Mouse (Mus musculus) c-Kit-positive CD71-negative TER-119-negative erythroid progenitor cells, embryonic 14.5 days (primary cell): ENCODE measurements around the gene Krt82.
"Not testable (repeated sequence)": the region's sequence is repeated elsewhere in the genome, so short reads cannot be mapped to it uniquely, and the experiment has no call there.

Experiments used
- DNase-seq: peaks from one replicate; pipeline ENCODE4 v3.0.0-alpha.2; 2013; ENCODE audit warnings: low read depth

Gene Krt82

DNA sequence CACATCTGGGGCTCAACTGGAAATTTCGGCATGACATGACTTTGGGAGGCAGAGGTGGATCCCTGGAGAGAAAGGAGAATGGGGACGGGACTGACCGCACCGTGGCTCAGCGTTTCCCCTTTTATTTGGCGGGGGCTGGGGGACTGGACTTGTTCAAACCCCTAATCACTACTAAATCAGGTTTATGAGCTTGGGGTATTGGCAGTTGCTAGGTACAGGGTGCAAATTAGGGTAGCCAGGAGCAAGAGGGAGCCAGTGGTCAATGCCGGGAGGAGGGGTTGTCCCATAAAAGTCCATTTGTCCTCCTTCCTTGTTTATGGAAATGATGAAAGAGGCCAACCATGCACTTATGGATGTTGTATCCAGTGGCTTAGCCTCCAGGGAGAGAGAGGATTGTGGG lies at the start of gene Krt82:
Gene Krt82, minus strand, starts transcription at position 101 of the 400 bp plus-strand sequence.
- no peak for DNase-seq

DNA sequence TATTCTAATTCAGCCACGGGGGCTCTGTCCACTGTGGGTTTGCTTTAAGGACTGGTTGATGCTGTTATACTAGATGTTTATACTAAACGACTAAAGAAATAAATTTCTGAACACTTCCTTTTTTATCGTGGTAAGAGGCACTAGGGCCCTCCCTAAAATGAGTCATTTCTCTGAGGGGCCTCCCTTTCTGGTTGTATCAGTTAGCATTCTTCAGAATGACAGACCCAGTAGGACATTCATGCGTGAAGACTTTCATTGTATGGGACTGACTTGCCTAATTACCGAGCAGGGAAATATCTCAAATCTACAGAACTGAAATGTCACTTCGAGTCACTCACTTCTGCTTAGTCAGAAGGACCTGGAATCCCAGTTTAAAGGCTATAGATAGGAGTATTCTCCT lies 48.7 kb upstream of the Krt82 start:
- DNase-seq: no peak

DNA sequence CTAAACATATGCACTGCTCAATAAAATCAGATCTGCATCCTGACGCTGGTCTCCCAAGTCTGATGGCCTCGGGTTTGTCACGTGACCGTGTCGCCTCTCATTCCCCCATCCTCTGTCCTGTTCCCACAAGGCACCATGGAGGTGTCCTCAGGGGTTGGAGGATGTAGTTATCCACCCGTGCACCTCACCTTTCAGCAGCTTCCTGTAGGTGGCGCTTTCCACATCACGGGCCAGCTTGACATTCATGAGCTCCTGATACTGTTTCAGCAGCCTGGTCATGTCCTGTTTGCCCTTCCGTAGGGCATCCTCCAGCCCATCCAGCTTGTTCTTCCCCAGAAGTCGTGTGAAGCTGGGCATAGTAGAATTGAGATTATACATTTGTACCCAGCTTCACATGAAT lies 37.7 kb upstream of the Krt82 start:
- no peak for DNase-seq

DNA sequence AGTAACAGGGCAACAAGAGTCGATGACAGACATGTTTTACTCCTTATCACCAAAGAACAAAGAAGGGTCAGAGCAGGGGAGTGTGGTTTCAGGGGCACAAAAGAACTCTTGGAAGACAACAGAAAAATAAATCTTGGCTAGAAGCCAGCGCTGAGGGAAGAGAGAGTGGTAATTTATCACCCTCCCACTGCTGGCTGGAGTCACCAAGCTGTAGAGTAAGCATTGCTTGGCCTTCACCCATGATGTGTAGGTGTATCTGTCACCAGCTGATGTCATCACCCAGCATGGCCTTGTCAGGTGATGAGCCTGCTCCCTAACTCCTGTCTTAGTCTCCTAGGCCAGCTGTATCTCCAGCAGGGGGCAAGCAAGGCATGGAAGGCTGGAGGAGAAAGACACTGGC lies 34.0 kb upstream of the Krt82 start:
- no peak for DNase-seq

DNA sequence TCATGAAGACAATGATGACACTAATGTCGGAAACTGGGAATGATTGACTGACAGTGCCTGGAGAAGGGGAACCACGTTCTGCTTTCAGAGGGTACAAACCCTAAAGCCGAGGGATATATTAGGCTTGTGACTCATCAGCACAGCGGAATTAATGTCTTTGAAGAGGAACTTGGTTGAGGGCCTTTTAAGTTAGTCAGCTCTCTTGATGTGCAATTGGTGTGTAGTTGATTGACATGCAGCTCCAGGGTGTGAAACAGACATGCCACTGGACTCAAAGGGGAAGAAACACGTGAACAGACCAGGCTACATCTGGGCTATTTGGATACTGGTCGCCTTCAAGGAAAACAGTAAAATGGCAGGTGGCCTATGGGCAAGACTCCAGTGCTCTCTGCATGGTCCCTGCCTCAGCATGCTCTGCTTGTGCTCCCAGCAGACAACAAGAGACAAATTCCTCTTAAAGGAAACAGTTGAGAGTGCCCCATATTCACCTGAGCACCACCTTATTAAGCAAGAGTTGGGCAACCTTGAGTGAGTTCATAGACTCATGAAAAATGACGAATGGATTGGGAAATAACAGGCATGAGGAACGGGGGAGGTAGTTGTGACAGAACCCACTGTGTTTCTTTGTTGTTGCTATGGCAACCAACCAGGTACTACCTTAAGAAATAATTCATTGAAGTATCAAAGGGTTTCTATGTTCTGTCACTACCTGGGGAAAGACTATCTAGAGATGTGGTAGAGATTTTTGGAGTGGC lies 32.9 kb upstream of the Krt82 start:
- DNase-seq: no peak

DNA sequence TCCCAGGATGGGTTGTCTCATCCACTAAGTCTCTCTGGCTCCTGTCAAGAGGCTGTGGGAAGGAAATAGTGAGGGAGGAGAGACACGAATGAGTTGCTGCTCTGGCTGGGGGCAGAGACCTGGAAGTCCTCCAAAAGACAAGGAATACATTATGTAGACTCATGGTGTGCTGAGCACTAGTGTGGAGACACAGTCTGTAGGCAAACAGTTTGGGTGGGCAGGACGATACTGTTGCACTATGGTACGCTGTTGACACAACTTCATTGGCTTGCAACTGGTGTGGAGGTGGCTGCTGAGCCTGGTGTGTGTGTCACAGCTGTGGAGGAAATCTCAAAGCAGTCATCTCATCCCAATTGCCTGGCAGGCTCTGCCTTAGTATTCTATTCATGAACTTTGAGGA lies 31.2 kb upstream of the Krt82 start:
- DNase-seq: no peak

DNA sequence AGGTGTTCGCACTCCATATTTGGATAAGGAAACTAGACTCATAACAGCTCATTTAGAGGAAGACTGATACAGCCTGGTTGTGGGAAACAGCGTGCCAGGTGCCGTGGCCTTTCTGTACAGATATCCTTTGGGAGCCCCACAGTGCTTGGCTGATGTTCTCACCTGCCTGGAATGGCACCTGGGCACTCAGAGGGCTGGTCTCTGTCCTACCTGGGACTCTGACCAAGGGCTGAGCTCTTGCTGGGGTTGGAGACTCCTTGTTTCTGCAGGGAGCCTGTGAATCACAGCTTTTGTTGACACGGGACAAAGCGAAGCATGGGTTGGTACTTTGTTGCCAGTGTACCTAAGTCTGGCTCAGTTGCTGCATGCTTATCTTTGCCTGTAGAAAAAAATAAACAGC lies 25.0 kb upstream of the Krt82 start:
- DNase-seq: no peak

DNA sequence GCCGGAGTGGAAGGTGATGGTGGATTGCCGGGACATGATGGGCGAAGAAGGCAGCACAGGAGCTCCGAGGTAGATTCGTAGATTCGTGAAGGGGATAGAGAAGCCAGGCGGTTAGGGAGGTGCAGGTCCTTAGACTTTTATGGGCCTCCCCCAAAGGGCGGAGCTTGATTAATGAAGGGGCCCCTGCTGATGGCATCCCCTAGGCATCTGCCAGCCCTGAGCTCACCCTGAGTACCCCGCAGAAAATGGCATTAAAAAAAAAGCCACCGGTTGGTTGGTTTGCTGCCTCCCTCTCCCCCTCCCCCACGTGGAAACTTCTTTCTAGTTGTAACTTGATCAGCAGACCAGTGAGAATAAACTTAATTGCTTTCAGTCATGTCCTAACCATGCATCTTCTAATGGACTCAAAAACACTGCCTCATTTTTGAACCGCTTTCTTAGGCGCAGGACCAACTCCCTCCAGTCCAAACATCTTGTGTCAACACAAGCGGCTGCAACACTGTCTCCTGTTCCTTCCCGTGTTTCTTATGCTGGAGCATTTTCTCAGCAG lies 23.4 kb upstream of the Krt82 start, which contains the start of gene Krt75:
Gene Krt75, minus strand, starts transcription at position 109 of the 550 bp plus-strand sequence.
- DNase-seq: no peak

DNA sequence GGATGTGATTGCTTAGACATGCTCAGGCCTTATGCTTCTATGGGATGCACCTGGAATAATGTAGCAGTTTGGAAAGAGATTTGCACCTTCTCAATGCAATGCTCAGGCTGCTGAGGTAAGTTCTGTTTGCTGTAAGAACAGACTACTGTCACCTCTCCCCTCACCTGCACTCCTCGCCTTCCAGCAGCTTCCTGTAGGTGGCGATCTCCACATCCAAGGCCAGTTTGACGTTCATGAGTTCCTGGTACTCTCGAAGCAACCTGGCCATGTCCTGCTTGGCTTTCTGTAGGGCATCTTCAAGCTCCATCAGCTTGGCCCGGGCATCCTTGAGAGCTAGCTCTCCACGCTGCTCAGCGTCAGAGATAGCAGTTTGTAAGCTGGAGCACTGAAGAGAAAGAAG lies 17.3 kb upstream of the Krt82 start:
- DNase-seq: no peak

DNA sequence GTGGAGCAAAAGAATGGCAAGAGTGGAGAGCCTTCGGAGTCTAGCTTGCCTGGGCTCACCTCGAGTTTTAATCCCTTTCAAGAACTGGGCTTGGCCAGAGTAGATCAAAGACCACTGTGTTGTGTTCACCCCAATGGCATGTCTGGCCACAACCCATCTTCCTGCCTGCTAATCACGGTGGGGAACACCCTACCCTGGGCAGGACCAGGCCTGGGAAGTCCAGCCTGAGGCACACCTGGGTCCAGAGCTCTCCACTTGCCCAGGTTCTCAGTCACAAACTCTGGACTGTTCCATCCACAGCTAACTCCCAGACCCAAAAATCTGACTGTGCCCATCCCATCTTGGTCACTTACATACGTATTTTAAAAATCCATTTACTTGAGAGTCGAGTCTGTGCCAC lies 12.4 kb upstream of the Krt82 start, which contains the start of gene Krt90:
Gene Krt90, minus strand, starts transcription at position 101 of the 400 bp plus-strand sequence.
- no peak for DNase-seq

DNA sequence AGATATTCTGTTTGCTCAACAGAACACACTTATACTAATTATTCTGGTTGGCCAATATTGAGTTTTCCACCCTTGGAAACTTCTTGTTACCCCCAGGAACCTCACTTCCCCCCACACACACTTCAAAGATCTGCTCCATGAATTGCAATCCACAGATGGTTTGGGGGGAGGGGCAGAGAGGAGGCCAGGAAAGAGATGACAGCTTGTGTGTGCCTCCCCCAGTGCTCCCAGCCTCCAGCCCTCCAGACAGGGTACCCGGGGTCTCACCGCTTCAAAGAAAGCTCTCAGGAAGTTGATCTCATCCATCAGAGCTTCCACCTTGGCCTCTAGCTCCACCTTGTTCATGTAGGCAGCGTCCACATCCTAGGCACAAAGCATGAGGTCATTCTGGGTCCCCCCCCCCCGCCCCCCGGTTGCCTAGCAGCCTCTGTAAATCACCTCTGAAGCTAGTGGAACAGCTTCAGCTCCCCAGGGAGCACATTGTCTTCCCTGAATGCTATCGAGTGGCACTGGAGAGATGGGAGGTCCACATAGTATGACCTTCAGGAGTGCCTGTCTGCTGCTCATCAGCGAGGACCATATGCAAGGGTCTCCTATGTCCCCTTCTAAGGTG lies 7.7 kb upstream of the Krt82 start:
- no peak for DNase-seq

DNA sequence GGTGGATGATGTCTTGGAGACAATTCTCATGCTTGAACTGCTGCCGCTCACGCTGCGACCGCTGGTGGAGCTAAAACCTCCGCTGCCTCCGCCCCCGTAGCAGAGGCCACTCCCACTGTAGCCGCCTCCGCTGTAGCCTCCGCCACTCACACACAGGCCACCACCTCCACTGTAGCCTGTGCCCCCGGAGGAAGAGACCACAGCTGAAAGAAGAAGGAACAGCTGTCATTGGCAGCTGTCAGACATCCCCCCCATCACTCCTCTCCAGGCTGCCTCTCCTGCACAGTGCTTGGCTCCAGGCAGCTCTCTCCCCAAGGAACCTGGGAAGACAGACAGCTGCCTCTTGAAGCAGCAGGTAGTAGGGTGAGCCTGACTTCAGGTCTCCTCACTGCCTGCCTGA lies 2.7 kb upstream of the Krt82 start:
- DNase-seq: peak; percentile 20

DNA sequence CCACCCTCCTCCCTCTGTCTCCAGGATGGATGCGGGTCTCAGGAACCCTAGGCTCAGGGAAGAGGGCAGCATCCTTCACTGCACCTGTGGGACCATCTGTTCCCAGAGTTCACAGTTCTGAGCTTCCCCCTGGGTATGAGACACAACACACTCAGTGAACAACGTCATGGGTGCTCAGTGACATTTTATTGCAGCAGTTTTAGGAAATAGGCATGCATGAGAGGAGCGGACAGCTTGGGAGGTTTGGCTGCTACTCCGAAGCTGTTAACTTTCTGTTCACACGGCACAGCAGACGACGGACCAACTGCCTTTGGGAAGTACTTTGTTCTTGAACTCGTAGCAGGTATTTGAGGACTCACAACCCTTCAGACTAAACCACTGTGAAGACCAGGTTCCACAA lies 1.7 kb upstream of the Krt82 start:
- no peak for DNase-seq

DNA sequence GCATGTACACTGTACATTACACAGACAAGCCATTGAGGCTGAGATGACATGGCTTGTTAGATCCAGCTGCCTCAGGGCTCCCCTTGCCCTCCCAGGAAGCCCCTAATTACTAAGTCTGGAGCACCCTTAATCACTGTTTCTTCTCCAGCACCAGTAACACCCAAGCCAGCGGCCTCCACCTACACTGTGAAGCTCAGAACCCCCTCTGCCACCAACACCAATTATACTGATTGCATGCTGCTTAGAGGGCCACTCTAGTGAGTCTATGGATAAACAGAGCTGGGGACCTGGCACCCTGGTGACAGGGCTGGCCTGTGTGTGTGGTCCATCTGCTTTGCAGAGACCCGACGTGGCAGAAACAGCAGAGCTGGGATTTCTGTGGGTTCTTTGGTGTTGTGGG lies 6.0 kb downstream of the Krt82 start:
- DNase-seq: no peak

DNA sequence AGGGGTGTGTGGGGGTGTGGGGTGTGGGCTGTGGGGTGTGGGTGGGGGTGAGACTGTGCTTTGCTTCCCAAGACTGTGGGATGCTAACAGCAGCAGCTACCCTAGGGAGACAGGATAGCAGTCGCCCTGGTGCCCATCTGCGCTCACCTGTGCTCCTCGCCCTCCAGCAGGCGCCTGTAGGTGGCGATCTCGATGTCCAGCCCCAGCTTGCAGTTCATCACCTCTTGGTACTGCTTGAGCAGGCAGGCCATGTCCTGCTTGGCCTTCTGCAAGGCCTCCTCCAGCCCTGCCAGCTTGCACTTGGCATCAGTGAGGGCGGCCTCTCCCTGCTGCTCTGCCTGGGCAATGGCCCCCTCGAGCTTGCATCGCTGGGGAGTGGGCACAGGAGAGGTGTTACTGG lies 7.9 kb downstream of the Krt82 start:
- DNase-seq: no peak

DNA sequence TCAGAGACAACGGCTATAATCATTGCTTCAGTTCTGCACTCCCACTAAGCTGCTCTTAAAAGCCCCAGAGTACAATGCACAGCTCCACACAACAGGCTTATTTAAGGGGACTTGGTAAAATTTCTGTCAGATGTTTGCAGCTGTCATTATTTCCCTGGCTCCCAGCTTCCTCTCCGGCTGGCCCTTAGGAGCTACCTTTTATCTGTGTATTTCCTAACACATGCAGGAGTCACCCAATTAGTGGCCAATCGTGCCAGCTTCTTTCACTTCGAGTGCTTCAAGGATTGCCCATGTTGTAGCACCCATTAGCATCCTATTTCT lies 11.9 kb downstream of the Krt82 start:
- DNase-seq: no peak

DNA sequence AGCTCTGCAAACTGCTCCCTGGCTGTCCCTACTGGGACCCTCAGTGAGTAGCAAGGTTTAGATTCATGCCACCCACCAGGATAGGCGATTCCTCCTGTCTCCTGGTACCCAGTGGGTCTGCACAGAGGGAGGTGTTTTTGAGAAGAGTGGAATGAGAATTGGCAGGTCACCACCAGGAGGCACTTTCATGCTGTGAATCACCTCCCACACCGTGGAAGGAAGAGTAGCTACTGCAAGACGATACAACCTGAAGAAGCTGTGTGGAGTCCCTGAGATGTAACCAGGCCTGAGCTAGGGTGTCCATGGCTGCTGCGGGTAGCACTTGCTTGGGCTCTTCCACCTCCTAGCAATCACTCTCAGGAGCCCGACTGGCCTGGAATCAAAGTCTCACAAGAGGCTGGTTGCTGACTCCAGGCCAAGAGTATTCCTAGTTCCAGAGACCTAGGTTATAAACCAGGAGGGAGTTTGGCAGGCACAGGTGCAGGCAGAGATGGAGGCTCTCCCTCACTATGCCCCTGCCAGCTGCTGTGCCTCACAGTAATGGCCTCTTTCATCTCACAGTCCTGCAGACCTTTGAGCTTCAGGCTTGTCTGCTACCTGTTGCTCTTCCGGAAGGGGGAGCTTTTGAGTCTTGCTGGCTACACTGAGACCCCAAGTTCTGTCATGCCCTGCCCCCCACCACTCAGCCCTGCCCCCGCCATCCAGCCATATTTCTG lies 12.4 kb downstream of the Krt82 start:
- DNase-seq: no peak

DNA sequence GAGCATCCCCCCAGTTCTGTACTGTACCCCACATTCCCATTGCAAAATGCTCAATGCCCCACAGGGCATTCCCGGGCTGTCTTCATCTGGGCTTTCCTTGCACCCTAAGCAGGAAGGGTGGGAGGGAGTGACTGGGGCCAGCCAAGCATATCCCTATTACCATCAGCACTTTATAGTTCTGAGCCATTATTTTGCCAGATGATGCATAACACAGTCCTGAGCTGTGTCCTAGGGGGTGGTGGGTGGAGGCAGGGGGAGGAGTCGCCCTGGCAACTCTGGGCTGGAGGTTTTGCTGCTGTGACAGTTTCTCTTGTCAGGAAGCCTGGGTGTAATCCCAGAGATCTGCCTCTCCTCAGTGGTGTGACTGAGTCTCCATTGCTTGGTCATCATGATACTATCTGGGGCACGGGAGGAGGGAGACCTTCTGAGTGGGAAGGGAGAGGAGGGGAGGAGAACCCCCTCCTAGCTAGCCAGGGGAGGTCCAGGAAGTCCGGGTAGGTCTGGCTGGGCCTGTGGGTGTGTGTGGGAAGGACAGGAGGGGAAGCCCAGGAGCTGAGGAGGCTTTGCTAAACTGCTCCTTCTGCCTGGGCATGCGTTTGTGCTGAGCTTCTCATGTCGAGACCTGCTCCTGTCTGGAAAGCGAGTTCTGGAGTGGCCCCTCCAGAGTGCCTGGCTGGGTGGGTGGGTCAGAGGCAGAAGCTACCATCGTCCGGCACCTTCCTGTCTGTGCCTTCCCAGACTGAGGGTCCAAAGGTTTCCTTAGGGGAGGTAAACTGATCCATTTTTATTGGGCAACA lies 14.2 kb downstream of the Krt82 start:
- DNase-seq: no peak

DNA sequence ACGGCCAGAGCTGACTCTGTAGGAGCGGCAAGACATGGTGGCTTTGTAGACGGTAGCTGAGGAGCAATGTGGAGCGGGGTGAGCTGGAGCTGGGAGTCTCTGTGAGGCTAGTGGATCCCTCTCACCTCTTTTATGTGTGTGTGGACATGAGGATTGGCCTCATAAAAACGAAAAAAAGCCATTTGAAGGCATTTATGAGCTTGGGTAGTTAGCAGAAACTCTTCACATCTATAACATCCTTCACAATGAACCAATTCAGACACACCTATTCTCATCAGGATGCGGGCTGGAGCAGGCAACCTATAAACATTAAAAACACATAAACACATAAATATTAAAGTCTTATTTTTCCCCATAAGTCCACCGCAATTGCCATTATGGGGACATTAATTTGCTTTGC lies 17.7 kb downstream of the Krt82 start, which contains the start of gene Krt84:
Gene Krt84, minus strand, starts transcription at position 101 of the 400 bp plus-strand sequence.
- no peak for DNase-seq

DNA sequence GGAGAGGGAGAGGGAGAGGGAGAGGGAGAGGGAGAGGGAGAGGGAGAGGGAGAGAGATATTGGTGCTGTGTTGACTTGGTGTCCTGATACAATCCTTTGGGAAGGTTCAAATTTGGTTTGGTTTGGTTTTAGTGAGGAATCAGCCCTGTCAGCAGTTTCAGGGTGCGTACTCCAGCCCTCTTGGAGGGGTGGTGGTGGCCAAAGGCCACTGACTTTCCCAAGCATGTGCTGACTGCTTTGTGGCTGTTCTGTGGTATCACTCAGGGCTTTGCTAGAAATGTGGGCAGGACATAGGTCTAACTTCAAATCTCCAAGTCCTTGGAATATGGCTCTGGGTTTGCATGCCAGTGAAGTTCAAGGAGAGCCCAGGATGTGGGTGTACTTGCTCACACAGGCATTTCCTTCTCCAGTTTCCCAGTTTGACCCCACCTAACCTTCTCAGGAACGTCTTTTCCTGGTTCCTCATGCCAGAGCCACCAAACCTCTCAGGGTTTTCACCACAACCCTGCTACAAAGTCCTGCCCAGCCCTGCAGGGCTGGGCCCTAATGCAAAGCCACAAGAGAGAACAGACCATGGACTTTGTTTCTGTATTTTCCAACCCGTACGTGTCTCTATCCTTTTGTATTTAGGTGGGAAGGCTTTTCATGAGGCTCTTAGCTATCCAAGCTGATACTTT lies 27.8 kb downstream of the Krt82 start:
- DNase-seq: no peak

DNA sequence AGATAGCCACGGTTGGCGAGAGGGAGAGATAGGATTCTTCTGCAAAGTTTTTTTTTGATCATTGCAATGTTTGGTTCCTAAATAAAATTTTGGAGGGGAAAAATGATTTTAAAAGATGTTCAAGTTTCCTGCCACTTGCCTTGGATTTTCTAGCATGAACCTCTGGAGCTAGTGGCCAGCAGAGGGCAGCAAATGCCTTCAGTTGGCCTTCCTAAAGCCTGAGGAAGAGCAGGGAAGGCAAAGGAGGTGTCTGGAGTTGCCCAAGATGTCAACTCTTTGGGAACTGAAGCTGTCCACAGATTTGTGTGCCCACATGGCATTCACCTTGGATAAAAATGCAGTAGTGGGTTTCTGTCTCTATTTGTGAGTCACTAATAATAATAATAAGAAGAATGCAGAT lies 30.7 kb downstream of the Krt82 start:
- peak; percentile 55 for DNase-seq

DNA sequence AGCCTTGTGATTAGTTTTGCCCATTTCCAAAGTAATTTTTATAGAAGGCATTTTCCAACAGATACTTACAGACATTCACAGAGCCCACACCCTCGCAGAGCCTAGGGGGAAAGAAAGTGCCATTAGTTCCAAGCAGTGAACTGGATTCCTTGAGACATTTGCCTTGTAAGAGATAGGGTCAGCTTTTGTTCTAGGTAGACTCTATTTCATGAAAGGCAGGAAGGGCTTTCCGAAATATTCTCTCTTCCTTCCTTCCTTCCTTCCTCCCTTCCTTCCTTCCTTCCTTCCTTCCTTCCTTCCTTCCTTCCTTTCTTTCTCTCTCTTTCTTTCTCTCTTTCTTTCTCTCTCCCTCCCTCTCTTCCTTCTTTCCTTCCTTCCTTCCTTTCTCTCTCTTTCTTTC lies 33.3 kb downstream of the Krt82 start, which contains the start of gene Gm49425:
Gene Gm49425, minus strand, starts transcription at position 101 of the 400 bp plus-strand sequence.
- DNase-seq: not testable (repeated sequence)
